Mouse (Mus musculus) liver, embryonic 12.5 days (tissue): ENCODE measurements around the gene Slc4a5. TPM values are rescaled to one million over a fixed set of nuclear protein-coding genes. Genes with fewer than 3 reads are reported as not detected.

Source experiments
- ATAC-seq: fragments of 200-750 bp; cut with Nextera tagmentation; 2 replicates; pipeline ENCODE4 v1.8.0; 2017; ENCODE audit warnings: moderate number of reproducible peaks, mild to moderate bottlenecking, moderate library complexity
- H3K27ac ChIP-seq: fragments of 300-500 bp; sonication (generic); 2 replicates; pipeline ENCODE4 v1.5.1; 2016; ENCODE audit warnings: mild to moderate bottlenecking
- H3K27me3 ChIP-seq: fragments of 300-500 bp; sonication (generic); replicated peaks from 2 replicates; pipeline ENCODE4 v1.6.1; 2016; ENCODE audit warnings: mild to moderate bottlenecking, moderate library complexity
- H3K36me3 ChIP-seq: fragments of 300-500 bp; sonication (generic); 2 replicates; pipeline ENCODE4 v1.6.1; 2016; ENCODE audit warnings: mild to moderate bottlenecking, moderate library complexity
- H3K4me1 ChIP-seq: fragments of 300-500 bp; sonication (generic); 2 replicates; pipeline ENCODE4 v1.6.1; 2016
- H3K4me2 ChIP-seq: fragments of 300-500 bp; sonication (generic); 2 replicates; pipeline ENCODE4 v1.6.1; 2016; ENCODE audit warnings: mild to moderate bottlenecking, moderate library complexity
- H3K4me3 ChIP-seq: fragments of 300-500 bp; sonication (generic); 2 replicates; pipeline ENCODE4 v1.5.1; 2016; ENCODE audit warnings: mild to moderate bottlenecking, moderate library complexity
- H3K9ac ChIP-seq: fragments of 300-500 bp; sonication (generic); 2 replicates; pipeline ENCODE4 v1.6.1; 2016; ENCODE audit warnings: mild to moderate bottlenecking, moderate library complexity
- H3K9me3 ChIP-seq: fragments of 300-500 bp; sonication (generic); replicated peaks from 2 replicates; pipeline ENCODE4 v1.6.1; 2016; ENCODE audit warnings: mild to moderate bottlenecking, moderate library complexity
- WGBS: fragments of 180-500 bp; shearing (Covaris S2); methylation state at CpG from one replicate; pipeline ENCODE4 v1.1.7; 2016; ENCODE audit not compliant: insufficient replicate concordance; 5-methylcytosine and 5-hydroxymethylcytosine counted together
- polyA plus RNA-seq: library from polyadenylated mRNA; unstranded; fragments of >200 nt; fragmentation: Nextera tagmentation; extraction: Ambion mirVana; gene quantifications from 2 replicates; pipeline ENCODE4 v1.2.1, GENCODE M21; 2016

Gene Slc4a5
- polyA plus RNA-seq, 1 experiment from 2014 or later: 1.3 TPM

DNA sequence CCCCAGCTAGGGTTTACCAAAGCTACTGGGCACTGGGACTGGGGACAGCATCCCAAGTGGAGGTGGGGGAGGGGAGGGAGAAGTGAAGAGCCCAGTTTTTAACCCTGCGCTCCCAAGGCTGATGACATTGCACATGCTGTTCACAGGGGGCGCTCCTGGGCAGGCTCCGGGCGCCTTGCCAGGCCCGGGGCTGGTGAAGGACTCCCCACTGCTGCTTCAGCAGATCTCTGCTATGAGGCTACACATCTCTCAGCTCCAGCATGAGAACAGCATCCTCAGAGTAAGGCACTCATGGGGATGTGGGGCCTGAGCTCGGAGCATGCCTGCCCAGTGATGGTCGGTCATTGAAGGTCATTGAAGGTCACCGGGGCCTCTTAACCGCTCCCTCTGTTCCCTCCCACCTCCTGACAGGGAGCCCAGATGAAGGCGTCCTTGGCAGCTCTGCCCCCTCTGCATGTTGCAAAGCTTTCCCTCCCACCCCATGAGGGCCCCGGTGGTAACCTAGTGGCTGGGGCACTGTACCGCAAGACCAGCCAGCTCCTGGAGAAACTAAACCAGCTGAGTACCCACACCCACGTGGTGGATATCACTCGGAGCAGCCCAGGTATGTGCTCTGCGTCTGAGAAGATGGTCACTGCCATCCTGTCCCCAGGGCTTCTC lies 22.2 kb upstream of the Slc4a5 start:
- Histone ChIP-seq H3K4me1 (no peaks in the 10 kb centered on the region), H3K9me3 (no peaks in the 10 kb centered on the region), H3K27ac (no peak overlapping the region), H3K4me3 (no peak overlapping the region), H3K4me2 (no peak overlapping the region), H3K9ac (no peak overlapping the region), H3K27me3 (no peaks in the 10 kb centered on the region), H3K36me3 (peaks cover 83% of the 10 kb centered on the region)
- peak; percentile 19; the same call in 1 of the 2 replicates for ATAC-seq
- WGBS: 65% methylated on average over 15 of the region's 15 CpGs

DNA sequence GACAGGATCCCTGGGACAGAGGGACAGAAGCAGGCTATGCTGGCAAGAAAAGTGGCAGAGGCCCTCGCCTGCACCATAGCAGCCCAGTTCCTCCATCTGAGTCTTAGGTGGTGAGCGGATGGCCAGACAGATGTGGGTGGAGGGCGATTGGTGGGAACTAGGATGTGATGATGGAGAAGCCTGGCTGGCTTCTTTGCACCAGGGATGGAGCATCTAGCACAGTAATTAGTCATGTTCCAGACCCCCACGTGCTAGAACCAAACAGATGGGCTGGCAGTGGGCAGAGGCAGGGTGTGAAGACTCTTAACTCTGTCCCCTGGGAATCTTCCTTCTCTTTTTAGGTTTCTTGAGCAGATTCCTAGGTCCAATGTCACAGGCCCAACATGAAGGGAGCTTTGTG lies 16.3 kb upstream of the Slc4a5 start:
- no peaks in the 10 kb centered on the region for H3K4me1 ChIP-seq
- ATAC-seq: no peak
- 74% methylated on average over 4 of the region's 4 CpGs for WGBS
- 0 out of 2 replicates have a peak, but pooled peaks cover 3% of the 10 kb centered on the region for H3K27me3 ChIP-seq
- H3K4me3 ChIP-seq: no peak overlapping the region
- H3K36me3 ChIP-seq: peaks cover 24% of the 10 kb centered on the region
- H3K27ac ChIP-seq: no peak overlapping the region
- H3K4me2 ChIP-seq: no peak overlapping the region
- no peaks in the 10 kb centered on the region for H3K9me3 ChIP-seq
- no peak overlapping the region for H3K9ac ChIP-seq

DNA sequence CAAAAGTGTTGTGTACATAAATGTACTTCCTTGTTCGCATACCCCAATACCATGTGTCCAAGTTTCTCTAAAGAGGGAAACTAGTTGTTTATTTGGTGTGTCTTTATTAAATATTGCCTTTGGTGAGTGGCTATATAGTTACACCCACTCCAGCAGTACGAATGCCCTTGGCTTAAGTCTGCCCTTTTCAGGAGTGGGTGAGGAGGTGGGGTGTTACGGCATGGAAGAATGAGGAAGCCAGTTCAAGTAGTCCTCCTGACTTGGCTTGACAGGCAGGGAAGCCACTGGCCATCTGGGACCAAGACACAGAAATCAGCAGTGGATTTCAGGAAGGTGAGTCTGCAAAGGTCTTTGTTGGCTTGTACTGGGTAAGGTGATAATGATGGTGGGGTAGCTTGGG lies 13.8 kb upstream of the Slc4a5 start:
- no peak overlapping the region for H3K27ac ChIP-seq
- H3K36me3 ChIP-seq: 0 out of 2 replicates have a peak, but pooled peaks cover 2% of the 10 kb centered on the region
- H3K4me2 ChIP-seq: no peak overlapping the region
- 68% methylated on average over 3 of the region's 3 CpGs for WGBS
- ATAC-seq: no peak
- H3K4me1 ChIP-seq: no peaks in the 10 kb centered on the region
- H3K9ac ChIP-seq: no peak overlapping the region
- H3K4me3 ChIP-seq: no peak overlapping the region
- 0 out of 2 replicates have a peak, but pooled peaks cover 3% of the 10 kb centered on the region for H3K27me3 ChIP-seq
- no peaks in the 10 kb centered on the region for H3K9me3 ChIP-seq

DNA sequence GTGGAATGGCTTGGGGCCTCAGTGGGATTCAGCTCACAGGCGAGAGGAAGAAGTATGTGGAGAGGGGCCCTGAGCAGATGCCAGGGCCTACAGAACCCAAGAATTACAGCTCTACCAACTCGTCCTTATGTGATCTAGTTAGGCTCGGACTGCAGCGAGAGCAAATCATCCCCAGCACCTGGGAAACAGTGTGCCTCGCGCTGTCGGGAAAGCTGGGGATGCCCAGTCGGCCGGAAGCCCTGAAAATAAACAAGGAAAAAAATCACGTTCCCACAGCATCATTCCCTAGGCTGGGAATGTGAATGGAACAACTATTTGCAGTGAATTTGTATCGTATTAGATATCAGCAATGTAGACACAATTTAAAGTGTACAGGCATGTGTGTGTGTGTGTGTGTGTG lies 13.3 kb upstream of the Slc4a5 start:
- WGBS: 66% methylated on average over 11 of the region's 11 CpGs
- Histone ChIP-seq H3K4me3 (no peak overlapping the region), H3K27ac (no peak overlapping the region), H3K4me2 (no peak overlapping the region), H3K4me1 (no peaks in the 10 kb centered on the region), H3K9ac (no peak overlapping the region), H3K9me3 (no peaks in the 10 kb centered on the region), H3K27me3 (0 out of 2 replicates have a peak, but pooled peaks cover 3% of the 10 kb centered on the region), H3K36me3 (no peaks in the 10 kb centered on the region)
- ATAC-seq: no peak

DNA sequence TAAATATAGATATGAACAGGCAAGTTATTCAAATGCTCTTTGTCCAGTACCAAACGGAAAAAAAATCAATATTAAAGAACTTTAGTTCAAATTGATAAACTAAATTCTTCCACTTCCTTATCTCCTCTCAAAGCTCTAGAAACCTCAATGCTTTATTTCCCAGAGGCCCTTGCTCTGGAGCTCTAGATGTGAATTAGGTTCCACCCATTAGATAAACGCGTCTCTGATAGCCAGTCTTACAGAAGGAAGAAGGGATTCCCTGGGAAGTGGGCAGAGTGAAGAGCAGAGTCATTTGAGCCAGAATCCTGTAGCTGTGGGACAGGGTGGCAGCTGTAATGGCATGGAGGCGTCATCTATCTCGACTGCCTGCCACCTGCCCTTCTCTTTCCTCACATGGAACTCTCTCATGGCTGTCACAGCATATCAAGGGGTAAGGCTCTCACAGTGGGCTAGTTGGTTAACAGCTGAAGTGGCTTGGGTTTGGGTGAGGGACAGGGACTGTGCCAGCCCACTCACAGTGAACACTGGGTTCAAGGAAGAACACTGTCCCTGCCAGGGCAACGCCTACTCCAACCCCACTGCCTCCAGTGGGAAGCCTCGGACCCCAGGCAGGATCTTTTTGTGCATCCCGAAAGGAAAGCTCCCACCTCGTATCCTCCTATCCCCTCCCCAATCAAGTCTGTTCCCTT lies 12.1 kb upstream of the Slc4a5 start:
- Histone ChIP-seq H3K4me1 (no peaks in the 10 kb centered on the region), H3K4me2 (no peak overlapping the region), H3K36me3 (no peaks in the 10 kb centered on the region), H3K27ac (no peak overlapping the region), H3K9me3 (no peaks in the 10 kb centered on the region), H3K9ac (no peak overlapping the region), H3K4me3 (no peak overlapping the region), H3K27me3 (0 out of 2 replicates have a peak, but pooled peaks cover 3% of the 10 kb centered on the region)
- 44% methylated on average over 9 of the region's 9 CpGs for WGBS
- no peak for ATAC-seq

DNA sequence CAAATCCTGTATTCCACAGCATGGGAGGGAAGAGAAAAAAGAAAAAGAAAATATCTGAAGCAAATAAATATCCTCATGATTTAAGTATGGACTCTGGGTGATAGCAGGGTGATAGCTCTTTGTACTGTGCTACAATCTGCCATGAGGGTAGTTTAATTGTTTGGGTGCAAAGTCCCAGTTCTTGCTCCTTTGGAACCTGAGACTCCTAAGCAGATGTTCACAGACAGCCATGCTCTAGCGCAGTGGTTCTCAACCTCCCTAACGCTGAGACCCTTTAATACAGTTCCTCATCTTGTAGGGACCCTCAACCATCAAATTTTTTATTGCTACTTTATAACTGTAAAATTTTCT lies 11.6 kb upstream of the Slc4a5 start:
- Histone ChIP-seq H3K27me3 (0 out of 2 replicates have a peak, but pooled peaks cover 6% of the 10 kb centered on the region), H3K9me3 (no peaks in the 10 kb centered on the region), H3K4me2 (no peak overlapping the region), H3K4me1 (no peaks in the 10 kb centered on the region), H3K9ac (no peak overlapping the region), H3K27ac (no peak overlapping the region), H3K36me3 (no peaks in the 10 kb centered on the region), H3K4me3 (no peak overlapping the region)
- no peak for ATAC-seq
- WGBS: 71% methylated on average over 2 of the region's 2 CpGs

DNA sequence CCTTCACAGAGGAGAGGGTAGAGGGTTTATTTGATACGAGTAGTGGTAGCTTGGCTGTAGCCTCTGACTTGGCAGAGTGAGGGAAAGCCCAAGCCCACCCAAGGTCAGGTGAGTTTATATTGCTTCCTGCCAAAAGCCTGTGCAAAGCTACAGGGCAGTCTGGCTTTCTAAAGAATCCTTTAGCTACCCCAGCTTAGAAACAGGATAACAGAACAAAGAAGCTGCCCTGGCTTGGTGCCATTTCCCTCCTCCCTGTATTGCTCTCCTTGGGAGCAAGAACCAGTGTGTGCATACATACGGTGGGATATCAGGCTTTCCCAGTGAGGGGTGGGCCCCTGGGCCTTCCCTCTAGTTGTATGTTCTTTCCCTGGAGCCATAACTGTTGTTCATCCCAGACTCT lies 9.1 kb upstream of the Slc4a5 start:
- 0 out of 2 replicates have a peak, but pooled peaks cover 12% of the 10 kb centered on the region for H3K27me3 ChIP-seq
- no peaks in the 10 kb centered on the region for H3K36me3 ChIP-seq
- no peaks in the 10 kb centered on the region for H3K4me1 ChIP-seq
- H3K9ac ChIP-seq: no peak overlapping the region
- ATAC-seq: no peak
- H3K4me3 ChIP-seq: no peak overlapping the region
- WGBS: 57% methylated on average over 2 of the region's 2 CpGs
- H3K27ac ChIP-seq: no peak overlapping the region
- H3K4me2 ChIP-seq: no peak overlapping the region
- no peaks in the 10 kb centered on the region for H3K9me3 ChIP-seq

DNA sequence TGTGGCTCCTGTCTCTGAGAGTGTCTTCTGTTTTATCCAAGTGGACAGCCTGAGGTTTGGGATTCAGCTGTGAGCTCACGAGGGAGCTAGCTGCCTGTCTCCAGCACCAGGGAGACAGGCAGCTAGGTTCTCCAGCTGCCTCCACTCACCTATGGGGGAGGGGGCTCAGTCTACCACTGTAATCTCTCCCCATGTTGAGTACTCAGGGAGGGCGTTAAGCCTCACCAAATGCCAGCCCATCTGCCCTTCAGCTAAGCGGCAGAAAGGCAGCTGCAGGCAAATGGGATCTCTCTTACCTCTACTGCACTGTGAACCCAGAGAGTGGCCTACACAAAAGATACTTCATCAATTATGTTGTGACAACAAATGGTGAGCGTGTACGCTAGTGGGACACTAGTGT lies 8.1 kb upstream of the Slc4a5 start:
- no peaks in the 10 kb centered on the region for H3K36me3 ChIP-seq
- H3K9ac ChIP-seq: no peak overlapping the region
- 0 out of 2 replicates have a peak, but pooled peaks cover 12% of the 10 kb centered on the region for H3K27me3 ChIP-seq
- H3K4me2 ChIP-seq: no peak overlapping the region
- no peaks in the 10 kb centered on the region for H3K9me3 ChIP-seq
- H3K4me1 ChIP-seq: no peaks in the 10 kb centered on the region
- no peak overlapping the region for H3K4me3 ChIP-seq
- H3K27ac ChIP-seq: no peak overlapping the region
- no peak for ATAC-seq
- 37% methylated on average over 5 of the region's 5 CpGs for WGBS

DNA sequence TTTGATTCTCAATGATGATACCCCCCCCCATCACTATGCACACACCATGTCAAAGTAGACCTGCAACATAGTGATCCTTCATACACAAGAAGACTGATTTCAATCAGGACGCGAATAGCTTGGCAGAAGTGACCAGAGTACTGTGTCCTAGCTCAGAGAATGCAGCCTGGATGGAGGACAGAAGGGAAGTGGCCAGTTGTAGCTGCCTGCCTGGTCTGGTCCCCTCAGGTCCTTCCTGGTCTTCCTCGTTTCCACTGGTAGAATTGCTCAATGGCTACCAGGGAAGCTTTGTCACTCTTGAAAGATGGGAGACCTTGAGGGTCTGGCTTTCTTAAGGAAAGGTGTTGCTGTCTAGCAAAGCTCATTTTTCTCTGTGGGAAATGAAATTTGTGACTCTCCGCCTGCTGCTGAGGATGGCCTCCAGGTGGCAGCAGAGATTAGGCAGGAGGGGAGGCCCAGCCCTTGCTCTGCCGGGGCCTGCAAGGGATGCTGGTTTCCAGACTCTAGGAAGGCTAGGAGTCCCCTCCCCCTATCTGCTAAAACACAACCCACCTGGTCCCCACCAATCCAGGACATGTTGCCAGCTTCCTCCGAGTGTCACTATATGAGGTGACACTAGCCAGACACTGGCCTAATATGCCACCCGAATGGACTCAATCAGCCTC lies 4.5 kb upstream of the Slc4a5 start:
- H3K9ac ChIP-seq: no peak overlapping the region
- no peak overlapping the region for H3K4me3 ChIP-seq
- no peaks in the 10 kb centered on the region for H3K4me1 ChIP-seq
- peaks cover 9% of the 10 kb centered on the region; the same call in 1 of the 2 replicates for H3K27me3 ChIP-seq
- H3K36me3 ChIP-seq: no peaks in the 10 kb centered on the region
- no peak for ATAC-seq
- no peak overlapping the region for H3K27ac ChIP-seq
- H3K9me3 ChIP-seq: no peaks in the 10 kb centered on the region
- 16% methylated on average over 7 of the region's 7 CpGs for WGBS
- H3K4me2 ChIP-seq: no peak overlapping the region

DNA sequence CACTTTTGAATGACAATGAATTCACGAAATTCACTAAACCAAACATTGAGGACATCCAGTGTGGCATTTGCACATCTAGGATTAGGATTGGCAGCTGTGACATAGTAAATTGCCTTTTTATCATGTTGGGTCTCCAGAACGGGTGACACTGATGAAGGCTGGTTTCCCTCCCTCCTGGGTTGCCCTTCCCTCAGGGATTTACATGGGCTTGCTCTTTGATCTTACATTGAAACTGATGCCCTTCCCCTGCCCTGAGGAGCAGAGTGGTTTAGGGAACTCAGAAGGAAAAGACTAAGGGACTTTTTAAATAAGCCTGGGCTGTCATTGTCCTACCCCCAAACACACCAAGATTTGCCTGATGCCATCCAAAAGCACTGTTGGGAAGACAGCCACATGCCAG lies 11.9 kb downstream of the Slc4a5 start:
- Histone ChIP-seq H3K9ac (no peak overlapping the region), H3K9me3 (no peaks in the 10 kb centered on the region), H3K4me3 (no peak overlapping the region), H3K4me2 (no peak overlapping the region), H3K36me3 (no peaks in the 10 kb centered on the region), H3K27me3 (peaks cover 72% of the 10 kb centered on the region), H3K27ac (no peak overlapping the region), H3K4me1 (peaks cover 9% of the 10 kb centered on the region)
- WGBS: 30% methylated on average over 2 of the region's 2 CpGs
- ATAC-seq: no peak

DNA sequence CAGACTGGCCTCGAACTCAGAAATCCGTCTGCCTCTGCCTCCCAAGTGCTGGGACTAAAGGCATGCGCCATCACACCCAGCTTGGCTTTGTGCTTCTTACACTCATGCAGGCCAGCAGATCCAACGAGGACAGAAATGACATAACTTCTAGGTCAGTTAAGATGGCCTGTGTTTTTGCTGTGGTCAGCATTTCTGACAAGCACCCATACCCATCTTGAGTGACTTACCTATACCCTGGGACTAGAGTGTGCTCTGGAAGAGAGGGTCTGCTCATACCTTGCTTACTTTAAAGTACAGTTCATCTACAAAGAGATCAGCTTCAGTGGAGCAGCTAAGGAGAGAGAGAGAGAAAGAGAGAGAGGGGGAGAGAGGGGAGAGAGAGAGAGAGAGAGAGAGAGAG lies 13.7 kb downstream of the Slc4a5 start:
- peaks cover 15% of the 10 kb centered on the region for H3K4me1 ChIP-seq
- no peaks in the 10 kb centered on the region for H3K36me3 ChIP-seq
- H3K27me3 ChIP-seq: peaks cover 78% of the 10 kb centered on the region
- no peak overlapping the region for H3K27ac ChIP-seq
- no peak for ATAC-seq
- H3K4me3 ChIP-seq: no peak overlapping the region
- WGBS: 68% methylated on average over 4 of the region's 4 CpGs
- H3K9me3 ChIP-seq: no peaks in the 10 kb centered on the region
- H3K4me2 ChIP-seq: no peak overlapping the region
- H3K9ac ChIP-seq: no peak overlapping the region

DNA sequence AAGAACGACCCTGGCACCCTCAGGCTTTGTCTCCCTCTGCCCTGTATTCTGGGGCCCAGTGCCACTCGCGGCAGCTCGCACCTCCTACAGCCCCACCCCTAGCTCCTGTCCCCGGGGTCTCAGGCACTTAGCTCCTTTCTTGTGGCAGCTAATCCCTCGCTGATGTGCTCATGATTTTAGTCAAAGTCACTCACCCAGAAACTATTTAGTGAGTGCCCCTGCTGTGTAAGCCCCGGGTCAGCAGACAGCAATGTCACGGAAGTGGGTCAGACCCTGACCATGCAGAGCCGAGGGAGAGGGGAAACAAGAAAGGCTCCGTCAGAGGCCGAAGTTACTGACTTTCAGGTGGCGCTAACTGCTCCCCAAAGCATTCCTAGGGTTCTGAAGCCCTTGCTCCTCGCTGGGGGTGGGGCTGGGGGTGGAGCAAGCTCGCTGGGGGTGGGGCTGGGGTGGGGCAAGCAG lies 14.7 kb downstream of the Slc4a5 start:
- H3K9ac ChIP-seq: 0 out of 2 replicates have a peak overlapping the region, but pooled peaks have one; percentile 23
- 0 out of 2 replicates have a peak, but pooled peaks have one; percentile 52 for ATAC-seq
- H3K4me1 ChIP-seq: peaks cover 15% of the 10 kb centered on the region
- peaks cover 87% of the 10 kb centered on the region for H3K27me3 ChIP-seq
- H3K36me3 ChIP-seq: no peaks in the 10 kb centered on the region
- peak overlapping the region; percentile 54 for H3K4me2 ChIP-seq
- peak overlapping the region; percentile 23; the same call in 1 of the 2 replicates for H3K4me3 ChIP-seq
- 7% methylated on average over 14 of the region's 14 CpGs for WGBS
- no peaks in the 10 kb centered on the region for H3K9me3 ChIP-seq
- H3K27ac ChIP-seq: no peak overlapping the region
